Mouse (Mus musculus) frontal cortex, adult (tissue): Measurements from ENCODE around the gene Ulk3.
A peak's percentile ranks its signal among the peaks of the same experiment; 100 is the strongest.

Source experiments
- ATAC-seq: cut with Nextera tagmentation; 2 replicates; pipeline ENCODE4 v1.9.2; 2017; ENCODE audit warnings: mild to moderate bottlenecking, moderate library complexity, mixed read lengths; ENCODE audit not compliant: low TSS enrichment

The Ulk3 gene

DNA sequence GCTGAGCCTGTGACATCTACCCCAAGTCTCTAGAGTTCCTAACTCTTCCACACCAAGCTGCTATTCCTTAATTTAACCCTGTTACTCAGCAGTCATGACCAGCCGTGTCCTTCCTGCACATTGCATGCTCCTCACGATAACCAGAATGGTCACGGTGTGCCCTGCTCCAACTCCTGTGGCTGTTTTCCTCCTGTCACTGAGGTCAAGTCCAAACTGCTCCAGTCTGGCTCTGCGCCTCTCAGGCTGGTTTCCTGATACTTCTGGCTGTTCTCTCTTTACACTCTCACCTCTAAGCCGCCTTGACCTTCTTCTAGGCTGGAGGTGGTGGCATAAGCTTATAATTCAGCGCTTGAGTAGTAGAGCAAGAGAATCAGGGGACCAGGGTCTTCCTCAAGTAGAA lies 20.8 kb upstream of the Ulk3 start:
- ATAC-seq, result no peak

- ATAC-seq, result no peak
Measured at GRCm38 (mm10) chr9:57574397-57574796, 14.9 kb upstream of the Ulk3 start.

- no peak for ATAC-seq
Measured at GRCm38 (mm10) chr9:57575577-57575976, 13.7 kb upstream of the Ulk3 start.

GRCm38 (mm10) chr9:57577144-57577849 lies 12.0 kb upstream of the Ulk3 start:
- ATAC-seq, result no peak

GRCm38 (mm10) chr9:57584991-57585390 lies 4.3 kb upstream of the Ulk3 start:
- no peak for ATAC-seq

DNA sequence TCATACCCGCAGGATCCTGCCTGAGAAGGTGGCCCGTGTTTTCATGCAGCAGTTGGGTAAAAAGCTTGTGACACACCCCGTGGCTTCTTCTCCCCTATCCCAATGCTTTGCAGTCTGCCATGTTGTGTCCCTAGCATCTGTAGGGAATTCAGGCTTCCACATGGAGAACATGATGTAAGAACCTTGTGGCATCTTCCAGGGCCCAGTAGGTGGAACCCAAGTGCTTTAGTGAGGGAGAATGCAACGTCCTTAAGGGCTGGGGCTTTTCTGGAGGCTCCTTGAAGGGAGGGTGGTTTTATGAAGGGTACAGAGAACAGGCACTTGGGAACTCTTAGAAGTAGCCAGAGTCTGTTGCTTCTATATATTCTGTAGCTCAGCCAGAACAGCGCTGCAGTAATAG lies 1.5 kb downstream of the Ulk3 start:
- peak; percentile 69 for ATAC-seq

DNA sequence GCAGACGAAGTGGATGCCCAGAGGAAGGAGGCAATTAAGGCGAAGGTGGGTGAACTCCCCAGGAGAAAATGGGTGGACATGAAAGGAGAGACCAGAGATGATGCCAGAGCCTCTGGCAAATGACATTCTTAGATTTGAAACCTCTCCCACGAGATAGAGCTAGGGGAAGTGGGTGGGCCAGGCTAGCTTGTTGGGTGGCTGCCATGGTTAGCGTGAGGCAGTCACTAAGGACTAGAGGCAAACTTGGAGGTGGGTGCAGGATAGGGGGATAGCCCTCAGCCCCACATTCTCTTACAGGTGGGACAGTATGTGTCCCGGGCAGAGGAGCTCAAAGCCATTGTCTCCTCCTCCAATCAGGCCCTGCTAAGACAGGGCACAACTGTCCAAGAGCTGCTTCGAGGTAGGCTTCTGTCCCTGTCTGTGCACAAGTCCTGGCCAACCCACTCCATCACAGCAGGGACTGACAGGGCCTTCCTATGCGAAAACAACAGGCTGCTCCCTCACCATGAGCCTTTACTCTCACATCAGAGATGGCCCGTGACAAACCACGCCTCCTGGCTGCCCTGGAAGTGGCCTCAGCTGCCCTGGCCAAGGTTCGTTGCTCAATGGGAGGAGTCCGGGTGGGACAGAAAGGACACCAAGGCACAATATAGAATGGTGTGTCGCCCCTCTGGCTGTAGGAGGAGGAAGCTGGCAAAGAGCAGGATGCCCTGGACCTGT lies 4.4 kb downstream of the Ulk3 start:
- no peak for ATAC-seq

DNA sequence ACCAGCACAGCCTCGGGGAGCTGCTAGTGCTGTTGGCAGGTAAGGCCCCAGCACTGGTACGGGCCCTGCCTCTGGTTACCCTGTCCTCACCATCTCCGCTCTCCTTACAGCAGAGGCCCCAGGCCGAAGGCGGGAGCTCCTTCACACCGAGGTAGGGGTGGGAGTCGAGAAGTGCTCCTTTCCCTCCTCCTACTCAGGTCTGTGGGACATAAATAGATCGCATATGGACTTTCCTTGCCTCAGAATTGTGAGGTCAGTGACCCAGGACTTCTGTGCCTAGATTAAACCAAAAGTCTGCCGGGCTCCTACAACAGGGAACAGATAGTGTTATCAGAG lies 4.9 kb downstream of the Ulk3 start:
- no peak for ATAC-seq

- ATAC-seq, result no peak
Measured at GRCm38 (mm10) chr9:57597265-57597664, 8.0 kb downstream of the Ulk3 start.

DNA sequence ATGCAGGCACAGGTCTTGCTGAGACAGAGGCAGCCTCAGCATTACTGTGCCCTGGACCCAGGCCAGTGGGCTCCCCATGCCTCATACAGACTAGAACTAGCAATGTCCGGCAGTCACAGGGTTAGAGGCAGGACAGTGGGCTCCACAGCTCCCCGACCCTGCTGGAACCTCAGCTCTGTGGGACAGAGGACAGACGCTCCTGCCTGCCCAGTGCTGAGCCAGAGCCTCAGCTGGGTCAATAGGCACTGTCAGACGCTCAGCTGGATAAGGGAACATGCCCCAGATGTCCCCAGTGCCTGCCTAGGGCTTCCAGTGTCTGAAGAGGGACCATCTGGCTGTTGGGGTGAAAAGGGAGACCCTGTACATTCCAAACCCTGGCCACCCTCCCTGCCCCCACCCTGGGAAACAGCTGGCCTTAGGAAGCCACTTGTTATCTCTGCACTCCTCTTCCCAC lies 8.7 kb downstream of the Ulk3 start:
- ATAC-seq, result no peak

GRCm38 (mm10) chr9:57598851-57599563 lies 9.8 kb downstream of the Ulk3 start:
- no peak for ATAC-seq

GRCm38 (mm10) chr9:57600620-57601352 lies 11.5 kb downstream of the Ulk3 start:
- ATAC-seq, result no peak

DNA sequence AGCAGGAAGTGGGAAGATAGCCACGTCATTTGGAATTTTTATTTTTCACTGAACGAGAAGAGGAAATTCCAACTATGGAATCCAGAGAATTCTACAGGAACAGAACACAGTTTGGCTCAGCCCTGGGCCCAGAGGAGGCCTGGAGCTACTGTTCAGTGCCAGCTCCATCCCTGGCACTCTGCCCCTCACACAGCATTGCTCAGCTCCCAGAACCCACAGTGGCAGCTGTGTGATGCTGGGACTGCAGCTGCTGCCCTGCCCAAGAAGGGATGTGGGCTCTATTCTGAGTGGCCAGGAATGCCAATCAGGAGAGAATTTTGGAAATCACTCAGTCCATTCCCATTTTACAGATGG lies 12.1 kb downstream of the Ulk3 start:
- peak; percentile 72 for ATAC-seq

DNA sequence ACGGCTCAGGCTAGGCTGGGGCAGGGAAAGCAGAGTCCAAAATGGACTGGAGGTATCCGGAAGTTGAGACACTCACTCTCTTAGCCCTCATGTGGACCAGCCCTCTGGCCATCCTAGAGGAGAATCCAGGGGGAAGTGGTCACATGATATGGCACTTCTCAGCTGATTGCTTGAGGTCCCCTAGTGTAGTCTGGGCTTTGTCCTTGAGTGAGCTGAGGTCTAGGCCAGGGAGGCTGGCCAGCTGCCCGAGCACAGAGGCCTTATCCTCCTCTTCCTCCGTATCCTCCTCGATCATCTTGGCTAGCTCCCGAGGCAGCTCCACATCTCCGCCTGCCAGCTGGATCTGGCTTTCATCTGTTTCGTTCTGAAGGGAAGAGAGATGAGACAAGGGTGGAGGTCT lies 12.8 kb downstream of the Ulk3 start:
- ATAC-seq, result no peak

- ATAC-seq, result peak; percentile 66; the same call in 1 of the 2 replicates
Measured at GRCm38 (mm10) chr9:57604875-57605274, 15.6 kb downstream of the Ulk3 start.

DNA sequence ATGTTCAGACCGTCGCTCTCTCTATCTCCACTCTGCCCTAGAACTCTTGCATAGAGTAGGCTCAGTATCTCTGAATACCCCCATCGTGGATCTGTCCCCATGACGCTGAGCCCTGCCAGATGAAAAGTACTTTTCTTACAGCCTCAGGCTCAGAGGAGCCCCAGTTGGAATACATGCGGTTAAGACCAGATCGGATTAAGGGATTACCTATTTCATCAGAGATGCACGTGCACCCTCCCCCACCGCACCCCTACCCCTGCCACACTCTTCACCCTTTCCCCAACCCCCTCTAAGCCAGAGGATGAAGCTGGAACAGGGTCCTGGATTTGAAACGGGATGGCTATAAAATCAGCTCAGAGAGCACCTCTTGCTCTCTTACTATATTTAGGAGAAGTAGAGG lies 16.3 kb downstream of the Ulk3 start:
- ATAC-seq, result no peak

GRCm38 (mm10) chr9:57606139-57606851 lies 17.0 kb downstream of the Ulk3 start, which contains the start of gene Cplx3:
Gene Cplx3, minus strand, starts transcription at chr9:57606281.
- no peak for ATAC-seq

GRCm38 (mm10) chr9:57609803-57610202 lies 20.6 kb downstream of the Ulk3 start:
- ATAC-seq, result no peak

DNA sequence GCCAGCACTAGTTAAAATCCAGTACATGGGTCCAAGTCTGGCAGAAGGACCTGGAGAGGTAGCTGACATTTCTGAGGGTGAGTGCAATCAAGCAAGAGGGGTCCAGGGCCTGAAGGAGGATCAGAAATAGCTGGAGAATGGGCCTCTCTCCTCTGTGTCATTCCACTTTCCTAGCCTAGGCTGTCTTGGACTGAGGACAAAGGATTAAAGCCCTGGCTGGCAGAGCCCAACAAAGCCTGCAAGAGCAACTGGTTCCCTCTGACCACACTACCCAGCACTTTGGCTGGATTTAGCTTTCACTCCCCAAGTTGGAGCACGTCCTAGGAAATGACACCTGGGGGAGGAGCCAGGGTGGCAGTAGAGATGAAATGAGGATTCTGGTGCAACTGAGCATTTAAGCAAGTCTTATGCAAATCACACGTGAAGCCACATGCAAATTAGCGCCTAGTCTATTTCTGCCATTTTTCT lies 21.1 kb downstream of the Ulk3 start:
- ATAC-seq, result peak; percentile 82

DNA sequence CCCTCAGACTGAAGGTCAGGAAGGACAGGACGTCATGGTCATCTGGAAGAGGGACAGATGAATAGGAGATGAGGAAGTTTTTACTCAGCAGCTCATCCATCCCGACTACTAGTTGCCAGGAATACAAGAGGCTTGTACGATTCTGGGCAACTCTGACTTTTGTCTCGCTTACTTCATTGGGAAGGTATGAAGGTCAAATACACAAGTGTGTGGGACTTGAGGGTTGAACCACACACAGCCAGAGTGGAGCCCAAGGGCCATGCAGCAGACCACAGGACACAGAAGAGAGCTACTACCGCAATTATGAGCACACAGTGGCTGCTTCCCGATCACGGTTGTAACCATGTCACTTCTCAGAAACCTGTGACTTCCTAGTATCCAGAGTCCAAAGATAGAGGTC lies 23.3 kb downstream of the Ulk3 start:
- ATAC-seq, result no peak

- ATAC-seq, result no peak
Measured at GRCm38 (mm10) chr9:57613975-57614374, 24.7 kb downstream of the Ulk3 start.
